Mouse (Mus musculus) heart, postnatal 10 days (tissue): ENCODE measurements around the gene Rps27a. TPM values are rescaled to one million over a fixed set of nuclear protein-coding genes. Genes with fewer than 3 reads are reported as not detected.
"Not testable (repeated sequence)": the region's sequence is repeated elsewhere in the genome, so short reads cannot be mapped to it uniquely, and the experiment has no call there.

Experiments
- DNase-seq, 2 experiments: peaks; one replicate each; pipeline ENCODE4 v3.0.0; 2021
- intact Hi-C: fragments of 180-260 bp; cut with DNase I; formaldehyde crosslinking; loops from one replicate; pipeline ENCODE4 v1.15.1; 2025
- total RNA-seq, 2 experiments: library from RNA; stranded (reverse); gene quantifications; 2 replicates each; pipeline ENCODE4 v1.2.3; 2021

Gene Rps27a
- total RNA-seq: 100 to 1,000 TPM; 627 to 630 TPM

DNA sequence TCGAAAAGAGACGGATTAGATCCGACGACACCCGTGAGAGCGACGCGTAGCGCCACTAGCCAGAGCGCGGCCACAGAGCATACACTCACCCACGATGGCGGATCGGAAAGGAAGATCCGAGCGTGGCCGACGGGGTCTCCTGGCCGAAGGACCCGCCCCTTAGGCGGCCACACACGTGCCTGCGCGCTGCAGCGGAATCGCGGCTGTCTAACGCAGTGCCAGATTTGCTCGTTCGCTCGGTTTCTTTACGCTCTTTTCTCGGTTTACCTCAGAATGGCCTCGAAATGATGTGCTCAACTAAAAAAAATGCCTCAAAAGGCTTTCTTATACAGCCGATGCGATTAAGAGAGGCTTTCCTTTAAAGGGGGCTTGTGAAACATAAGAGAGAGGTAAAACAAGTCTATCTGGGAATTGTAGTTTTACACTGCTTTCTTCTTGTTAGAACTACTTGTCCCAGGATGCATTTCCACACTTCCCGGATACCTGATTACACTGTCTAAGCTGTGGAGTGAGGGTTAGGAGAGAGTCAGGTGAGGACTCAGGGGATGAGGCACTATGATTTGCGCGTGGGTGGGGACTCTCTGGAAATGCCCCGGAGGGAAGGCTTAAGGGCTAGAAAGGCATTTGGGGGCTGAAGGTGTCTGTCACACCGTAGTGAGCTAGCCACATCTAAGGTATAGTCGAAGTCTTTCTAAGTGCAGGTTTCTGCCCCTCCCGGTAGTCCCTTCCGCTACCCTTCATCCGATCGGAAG, at the start of gene Rps27a, which contains the start of gene Clhc1:
Rps27a (minus strand) TSS at position 358 of the 752 bp plus-strand sequence.
Clhc1 (plus strand) TSS at position 199 of the 752 bp plus-strand sequence.
- intact Hi-C loops: loop anchor here (1.0 kb wide), 1 partner anchor 144 kb away; the partner anchor contains the start of gene Rtn4
- DNase-seq: peak; percentile 97

DNA sequence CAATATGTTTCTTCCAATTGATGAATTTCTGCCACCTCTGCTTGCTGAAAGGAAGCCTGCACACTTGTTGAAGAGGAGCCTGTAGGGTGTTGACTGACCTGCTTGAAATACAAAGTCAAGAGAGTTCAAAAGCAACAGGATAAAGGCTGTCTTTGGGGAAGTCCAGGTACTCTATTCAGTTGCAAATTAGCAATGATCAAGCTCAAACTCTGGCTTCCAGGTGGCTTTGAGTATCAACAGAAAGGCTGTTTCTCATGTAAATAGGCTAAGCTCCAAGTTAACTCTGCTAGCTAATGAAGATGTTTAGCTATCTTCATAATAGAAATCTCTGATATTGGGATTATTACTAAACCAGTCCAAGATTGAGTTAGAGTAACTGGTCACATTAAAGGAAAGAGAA, 49.2 kb upstream of the Rps27a start:
- intact Hi-C loops: no loop called here
- DNase-seq: no peak

DNA sequence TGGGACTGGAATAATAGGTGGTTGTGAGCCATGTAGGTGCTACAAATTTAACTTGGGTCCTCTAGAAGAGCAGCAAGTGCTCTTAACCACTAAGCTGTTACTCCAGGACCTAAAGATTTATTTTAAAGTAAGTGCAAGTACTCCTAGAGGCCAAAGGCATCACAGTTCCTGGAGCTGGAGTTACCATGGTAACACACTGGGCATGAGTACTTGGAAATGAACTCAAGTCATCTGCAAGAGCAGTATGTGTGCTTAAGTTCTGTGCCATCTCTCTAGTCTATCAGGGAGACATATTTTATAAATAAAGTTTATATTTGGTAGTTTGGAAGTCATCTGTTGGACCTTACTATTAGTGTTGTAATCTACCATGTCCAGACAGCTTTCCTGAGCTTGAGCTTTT, 47.3 kb upstream of the Rps27a start:
- no peak for DNase-seq

DNA sequence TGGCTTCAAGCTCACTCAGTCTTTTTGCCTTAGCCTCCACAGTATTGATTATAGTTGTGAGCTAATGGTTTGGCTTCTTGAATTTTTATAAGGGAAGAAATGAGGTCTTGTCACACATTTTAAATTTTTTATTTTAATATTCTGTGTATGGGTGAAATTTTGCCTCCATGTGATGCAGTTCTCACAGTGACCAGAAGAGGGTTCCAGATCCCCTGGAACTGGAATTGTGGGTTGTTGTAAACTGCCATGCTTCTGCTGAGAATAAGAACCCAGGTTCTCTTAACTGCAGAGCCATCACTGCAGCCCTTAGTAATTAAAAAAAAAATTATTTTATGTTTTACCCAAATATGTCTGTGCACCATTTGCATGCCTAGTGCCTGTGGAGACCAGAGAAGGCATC, 31.7 kb upstream of the Rps27a start:
- intact Hi-C loops: loop anchor here (5.0 kb wide), 2 partner anchors 113 to 308 kb away; partner anchors contain the start of gene Rtn4
- peak; percentile 6 to 37 for DNase-seq

More for the DNA sequence above, 47.3 kb upstream of the Rps27a start:
- intact Hi-C loops: no loop called here

DNA sequence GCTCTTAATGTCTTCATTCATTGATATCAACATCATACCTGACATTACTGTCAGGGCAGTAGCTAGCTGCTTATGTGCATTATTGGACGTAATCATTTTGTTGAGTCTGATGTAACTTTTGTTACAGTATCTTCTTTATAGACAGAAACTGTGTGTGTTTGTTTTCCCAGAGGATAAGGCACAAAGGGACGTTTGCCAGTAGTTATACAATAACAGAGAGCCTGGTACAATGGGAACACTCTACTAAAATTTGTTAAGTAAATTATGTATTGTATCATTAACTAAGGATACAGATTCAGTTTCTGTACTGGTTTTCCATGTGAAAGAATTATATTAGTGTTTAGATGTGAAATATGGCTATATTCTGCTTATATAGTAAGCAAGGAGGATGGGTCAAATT, 24.7 kb upstream of the Rps27a start:
- intact Hi-C loops: no loop called here

DNA sequence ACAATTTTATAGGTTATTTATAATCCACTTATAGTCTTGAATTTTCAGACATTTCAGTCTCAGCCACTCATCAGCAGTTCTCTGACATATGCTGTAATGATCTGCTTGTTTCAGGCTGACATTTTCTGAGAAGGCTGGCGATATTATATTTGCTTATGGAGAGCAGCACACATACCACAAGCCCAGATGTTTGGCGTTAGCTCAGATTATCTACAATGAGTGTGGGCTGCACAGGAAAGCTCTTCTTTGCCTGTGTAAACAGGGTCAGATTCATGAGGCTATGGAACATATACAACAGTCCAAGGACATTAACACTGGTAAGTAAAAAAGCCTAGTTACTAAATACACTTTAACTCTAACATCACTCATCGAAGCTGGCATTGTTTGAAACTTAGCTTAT, 23.6 kb upstream of the Rps27a start:
- DNase-seq: no peak
- intact Hi-C loops: no loop called here

More for the DNA sequence above, 24.7 kb upstream of the Rps27a start:
- no peak for DNase-seq

DNA sequence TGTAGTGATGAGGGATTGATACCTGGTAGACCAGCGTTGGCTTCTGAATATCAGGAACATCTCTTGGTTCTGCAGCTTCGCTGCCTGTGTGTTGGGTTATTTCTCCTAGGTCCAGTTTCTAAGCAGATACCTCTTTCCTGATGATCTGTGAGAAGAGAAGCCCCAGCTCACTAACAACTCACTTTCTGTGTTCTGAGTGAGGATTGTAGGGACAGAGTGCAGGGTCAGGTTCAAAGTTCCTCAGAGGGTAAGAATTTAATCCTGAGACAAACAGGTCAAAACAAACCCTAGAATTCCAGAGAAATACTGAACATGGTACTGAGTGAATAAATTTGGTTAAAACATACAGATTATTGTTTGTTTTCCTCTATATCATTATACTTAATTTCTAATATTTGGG, 15.5 kb upstream of the Rps27a start:
- intact Hi-C loops: no loop called here
- DNase-seq: no peak

DNA sequence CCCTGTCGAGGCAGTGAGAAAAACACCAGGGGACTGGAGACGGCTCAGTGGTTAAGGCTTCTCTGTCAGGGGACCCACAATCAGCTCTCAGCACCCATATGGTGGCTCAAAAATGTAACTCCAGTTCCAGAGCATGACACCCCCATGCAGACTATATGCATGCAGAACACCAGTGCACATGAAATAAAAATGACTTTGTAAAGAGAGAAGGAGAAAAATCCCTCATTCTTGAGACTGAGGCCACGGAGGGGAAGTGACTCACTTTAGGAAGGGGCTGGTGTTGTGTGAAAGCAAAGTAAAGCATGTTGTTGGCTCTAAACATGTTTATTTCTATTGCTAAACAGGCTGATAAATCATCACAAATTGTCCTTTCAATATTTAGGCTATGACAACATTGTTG, 13.1 kb upstream of the Rps27a start:
- intact Hi-C loops: no loop called here

DNA sequence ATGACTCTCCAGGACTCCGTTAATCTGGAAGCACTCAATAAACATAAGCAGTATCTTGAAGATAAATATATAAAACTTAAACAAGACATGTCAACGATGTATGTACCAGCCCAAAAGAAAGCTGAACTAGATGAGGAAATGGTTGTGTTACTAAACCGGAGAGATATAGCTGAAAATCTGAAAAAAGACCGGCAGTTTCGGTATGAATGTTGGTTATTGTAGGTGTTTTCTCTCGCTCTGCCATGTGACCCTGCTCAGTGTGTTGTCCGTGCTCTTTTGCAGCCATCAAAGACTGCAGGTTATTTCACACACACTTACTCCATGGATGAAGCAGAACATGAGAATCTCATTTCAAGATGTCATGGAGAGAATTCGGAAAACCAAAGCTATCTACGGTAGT, 12.5 kb upstream of the Rps27a start:
- DNase-seq: no peak
- intact Hi-C loops: no loop called here

More for the DNA sequence above, 13.1 kb upstream of the Rps27a start:
- no peak for DNase-seq

DNA sequence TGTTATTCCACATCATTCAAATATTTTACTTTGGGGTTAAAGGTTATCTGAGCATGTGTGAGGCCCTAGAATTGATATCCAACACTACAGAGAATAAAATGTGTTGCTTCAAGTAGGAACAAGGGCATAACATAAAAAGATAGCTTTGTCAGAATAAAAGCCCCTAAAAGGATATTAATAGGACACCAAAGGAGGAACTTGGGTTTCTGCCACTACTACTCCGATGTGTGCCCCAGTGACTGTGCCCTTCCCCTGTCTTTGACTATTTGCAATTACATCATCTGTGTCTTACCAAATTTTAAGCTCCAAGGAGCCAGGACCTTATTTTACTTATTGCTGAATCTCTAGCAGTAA, 1.5 kb upstream of the Rps27a start:
- peak in 1 of 2 experiments; percentile 22 for DNase-seq
- intact Hi-C loops: no loop called here

DNA sequence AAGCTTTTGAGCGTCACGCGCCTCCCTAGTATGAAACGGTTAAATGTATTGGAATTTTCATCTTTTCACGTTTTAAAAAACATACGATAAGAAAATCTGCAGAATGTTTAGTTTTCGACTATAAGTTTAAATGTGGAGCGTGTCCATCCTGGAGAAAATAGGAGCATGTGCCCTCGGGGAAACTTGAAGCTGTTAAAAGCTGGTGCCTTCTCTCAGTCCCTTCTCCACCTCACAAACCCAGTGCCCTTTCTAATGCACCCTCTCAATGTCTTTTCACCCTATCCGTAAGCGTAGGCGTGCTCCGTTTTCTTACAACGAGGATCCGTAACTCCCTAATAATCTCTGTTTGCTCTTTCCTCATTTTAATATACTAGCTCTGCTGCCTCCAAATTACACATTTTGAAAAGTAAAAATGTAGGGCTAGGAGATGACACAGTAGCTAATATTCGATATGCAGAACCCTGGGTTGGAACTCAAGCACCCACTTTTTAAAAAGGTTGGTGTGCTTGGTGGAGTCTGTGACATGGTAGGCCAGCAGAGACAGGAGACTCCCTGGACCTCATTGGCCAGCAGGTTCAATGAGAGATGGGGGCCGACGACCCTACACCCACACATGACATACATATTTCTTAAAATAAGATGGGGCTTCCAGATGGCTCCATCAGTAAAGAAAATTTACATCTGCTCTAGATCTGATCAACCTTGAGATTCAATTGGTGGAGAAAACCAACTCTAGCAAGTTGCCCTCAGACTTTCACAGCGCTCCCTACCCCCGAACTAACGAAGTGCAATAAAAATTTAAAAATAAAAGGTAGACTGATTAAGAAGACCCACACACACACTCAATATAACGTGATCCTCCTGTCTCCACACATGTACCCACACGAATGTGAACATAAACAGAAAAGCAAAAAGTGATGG, 855 bp upstream of the Rps27a start:
- intact Hi-C loops: loop anchor here (1.0 kb wide), 1 partner anchor 144 kb away; the partner anchor contains the start of gene Rtn4

DNA sequence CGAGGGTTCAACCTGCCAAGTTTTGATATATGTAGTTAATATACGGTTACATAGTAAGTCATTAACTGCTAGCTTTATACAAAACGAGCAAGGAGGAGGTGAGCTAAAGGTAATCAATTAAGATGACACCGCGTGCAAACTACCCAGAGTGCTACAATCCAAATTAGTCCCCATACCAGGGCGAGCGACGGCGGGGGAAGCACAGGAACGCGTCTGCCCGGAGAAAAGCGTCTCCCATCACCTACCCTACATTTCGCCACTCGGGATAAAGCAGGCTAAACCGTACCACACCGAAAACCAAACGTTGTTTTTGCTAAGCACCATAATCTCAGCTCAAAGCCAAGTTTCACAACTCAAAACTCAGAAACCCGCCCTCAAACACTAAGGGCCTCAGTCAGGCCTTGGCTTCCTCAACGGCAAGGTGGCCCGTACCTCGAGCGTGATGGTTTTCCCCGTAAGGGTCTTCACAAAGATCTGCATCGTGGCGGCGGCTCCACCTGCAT, 609 bp downstream of the Rps27a start:
- intact Hi-C loops: no loop called here
- no peak for DNase-seq

More for the DNA sequence above, 855 bp upstream of the Rps27a start:
- peak in 1 of 2 experiments; percentile 27 for DNase-seq

DNA sequence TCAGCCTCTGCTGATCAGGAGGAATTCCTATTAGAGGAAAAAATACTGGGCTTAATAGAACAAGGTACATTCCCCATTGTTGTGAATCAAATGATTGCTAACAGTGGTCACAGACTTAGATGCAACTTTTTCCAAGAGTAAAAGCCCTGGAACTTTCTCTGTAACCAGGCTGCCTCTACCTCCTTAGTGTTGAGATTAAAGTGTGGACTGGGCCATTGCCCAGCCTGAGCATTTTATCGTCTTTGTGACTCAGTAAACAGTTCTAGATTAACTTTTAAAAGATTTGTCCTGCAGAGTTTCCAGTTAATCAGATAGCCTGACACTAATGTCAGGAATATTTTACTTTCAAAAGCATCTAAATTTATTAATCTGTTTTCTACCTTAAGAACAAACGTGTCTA, 1.1 kb downstream of the Rps27a start:
- intact Hi-C loops: no loop called here
- no peak for DNase-seq

DNA sequence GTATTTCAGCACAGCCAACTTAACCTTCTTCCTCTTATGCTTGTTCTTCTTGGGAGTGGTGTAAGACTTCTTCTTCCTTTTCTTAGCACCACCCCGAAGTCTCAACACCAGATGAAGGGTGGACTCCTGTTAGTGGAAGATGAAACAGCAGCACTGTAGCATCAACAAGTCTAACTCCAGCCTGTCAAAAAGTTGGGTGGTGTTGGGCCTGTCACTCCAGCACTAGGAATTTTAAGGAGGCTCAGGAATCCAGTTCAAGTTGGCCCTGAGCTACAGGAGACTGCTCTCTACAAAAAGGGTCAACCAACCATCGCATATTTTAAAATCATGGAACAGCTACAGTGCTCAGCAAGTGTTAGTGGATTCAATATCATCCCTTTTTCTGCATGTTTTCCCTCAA, 1.6 kb downstream of the Rps27a start:
- intact Hi-C loops, DNase-seq: not testable (repeated sequence)

DNA sequence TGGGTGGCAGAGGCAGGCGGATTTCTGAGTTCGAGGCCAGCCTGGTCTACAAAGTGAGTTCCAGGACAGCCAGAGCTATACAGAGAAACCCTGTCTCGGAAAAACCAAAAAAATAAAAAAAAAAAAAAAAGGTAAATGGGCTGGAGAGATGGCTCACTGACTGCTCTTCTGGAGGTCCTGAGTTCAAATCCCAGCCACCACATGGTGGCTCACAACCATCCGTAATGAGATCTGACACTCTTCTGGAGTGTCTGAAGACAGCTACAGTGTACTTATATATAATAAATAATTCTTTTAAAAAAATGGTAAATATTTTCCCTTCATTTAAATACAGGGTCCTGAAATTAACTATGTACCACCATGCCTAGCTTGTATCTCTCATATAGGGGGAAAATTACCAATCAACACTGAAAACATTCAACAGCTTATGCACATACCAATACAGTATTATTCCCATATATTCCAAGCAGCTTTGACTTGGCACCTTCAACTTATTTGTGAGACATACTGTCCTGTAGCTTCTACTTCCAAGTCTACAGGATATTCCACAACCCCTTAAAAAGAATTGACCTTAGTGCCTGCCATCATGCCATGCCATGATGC, 2.7 kb downstream of the Rps27a start:
- DNase-seq, intact Hi-C loops: not testable (repeated sequence)

DNA sequence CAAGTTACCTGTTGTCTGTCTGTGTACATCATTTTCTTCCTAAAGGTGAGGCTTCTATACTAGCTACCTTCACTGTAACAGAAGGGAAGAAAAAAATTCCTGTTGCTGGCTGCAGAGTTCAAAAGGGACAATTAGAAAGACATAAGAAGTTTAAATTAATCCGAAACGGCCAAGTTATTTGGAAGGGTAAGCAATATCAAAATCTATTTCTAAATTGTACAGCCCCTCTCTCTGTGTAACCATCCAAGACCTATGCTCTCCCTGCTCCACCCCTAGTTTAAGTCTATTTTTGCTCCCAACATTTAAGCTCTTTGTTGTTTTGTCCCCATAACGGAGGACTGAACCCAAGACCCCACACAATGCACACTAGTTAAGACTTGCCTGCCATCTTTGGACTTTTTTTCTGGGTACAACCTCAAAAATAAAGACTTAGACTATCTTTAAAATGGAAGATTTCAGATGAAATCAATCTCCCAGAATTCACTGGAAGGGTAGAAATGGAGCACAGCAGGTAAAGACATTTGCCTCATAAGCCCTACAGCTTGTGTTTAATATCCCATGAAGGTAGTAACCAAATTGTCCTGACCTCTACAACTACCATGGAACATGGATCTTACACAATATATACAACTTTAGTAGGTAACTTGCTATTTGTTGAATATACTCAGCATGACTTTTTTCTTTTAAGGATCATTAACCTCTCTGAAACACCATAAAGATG, 3.5 kb downstream of the Rps27a start:
- DNase-seq: no peak
- intact Hi-C loops: no loop called here

DNA sequence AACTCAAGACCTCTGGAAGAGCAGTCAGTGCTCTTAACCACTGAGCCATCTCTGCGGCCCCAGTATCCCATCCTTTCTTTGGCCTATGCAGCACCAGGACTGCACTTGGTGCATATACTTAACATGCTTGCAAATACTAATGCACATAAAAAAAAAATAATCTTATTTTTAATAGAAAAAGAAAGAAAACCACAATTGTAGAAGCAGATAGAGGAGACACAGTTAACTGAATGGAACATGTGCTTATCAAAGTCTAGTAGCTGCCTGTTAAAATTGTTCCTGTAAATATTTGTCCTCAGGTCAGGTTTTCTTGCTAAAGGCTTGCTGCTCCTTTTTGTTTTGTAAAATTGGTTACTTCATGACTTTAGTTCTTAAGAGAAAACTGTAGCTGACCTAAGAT, 9.7 kb downstream of the Rps27a start:
- intact Hi-C loops: no loop called here
- DNase-seq: no peak

DNA sequence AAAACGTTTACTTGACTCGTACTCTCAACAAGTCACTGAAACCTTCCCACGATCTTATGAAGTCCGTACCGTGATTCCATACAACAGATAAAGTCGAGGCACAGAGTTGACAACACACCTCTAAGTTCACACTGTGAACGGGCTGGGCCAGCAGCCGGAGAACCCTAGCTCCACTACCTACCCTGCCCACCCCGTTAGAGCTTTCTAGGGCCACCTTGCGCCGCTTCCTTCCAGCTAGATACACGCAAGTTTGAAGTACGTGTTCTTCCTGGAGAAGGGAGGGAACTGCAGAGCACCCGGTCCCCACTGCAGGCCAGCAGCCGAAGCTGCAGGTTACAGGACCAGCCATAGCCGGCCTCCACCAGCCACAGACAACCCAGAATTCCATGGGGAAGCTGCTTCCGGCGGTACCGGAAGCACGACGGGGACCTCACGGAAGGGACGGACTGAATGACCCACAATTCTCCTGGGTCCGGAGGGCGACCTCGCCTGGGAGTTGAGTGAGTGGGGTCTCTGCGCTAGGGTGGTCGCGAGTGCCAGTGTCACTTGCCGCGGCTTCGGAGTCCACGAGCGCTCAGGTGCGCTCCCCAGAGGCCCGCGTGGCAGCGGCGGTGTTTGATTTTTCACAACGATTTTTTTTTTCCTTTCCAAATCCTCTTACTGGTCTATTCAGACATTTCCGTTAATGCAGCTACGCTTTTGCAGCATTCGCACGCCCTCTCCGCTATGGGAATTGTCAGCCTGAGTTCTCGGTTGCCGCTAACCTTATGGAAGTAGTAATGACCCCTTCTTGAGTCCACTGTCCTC, 21.7 kb downstream of the Rps27a start, which contains the start of gene Mtif2:
Mtif2 (plus strand) TSS at position 421 of the 807 bp plus-strand sequence.
- DNase-seq: peak; percentile 86 to 90
- intact Hi-C loops: no loop called here
